Mouse (Mus musculus): ENCODE data around the gene Rad52. TPM values are rescaled to one million over a fixed set of nuclear protein-coding genes. Genes with fewer than 3 reads are reported as not detected.

Rad52 gene
- polyA plus RNA-seq, 1 experiment from 2014 or later: 13.8 TPM

- H3K4me2 ChIP-seq: no peak overlapping the region
- H3K27me3 ChIP-seq: no peaks in the 10 kb centered on the region
- ATAC-seq (replicated peaks; ENCODE audit: insufficient number of reproducible peaks, insufficient read depth, low FRiP score, low read depth): no peak
- peaks cover 68% of the 10 kb centered on the region for H3K36me3 ChIP-seq
- H3K4me3 ChIP-seq: no peak overlapping the region
- H3K9ac ChIP-seq: no peak overlapping the region
- 88% methylated on average over 5 of the region's 5 CpGs for WGBS
- no peak overlapping the region for H3K27ac ChIP-seq
- H3K9me3 ChIP-seq (replicated peaks): no peaks in the 10 kb centered on the region
- 0 out of 2 replicates have a peak, but pooled peaks cover 4% of the 10 kb centered on the region for H3K4me1 ChIP-seq (replicated peaks)
Measured at GRCm38 (mm10) chr6:119915710-119916109, 13.2 kb downstream of the Rad52 start.

DNA sequence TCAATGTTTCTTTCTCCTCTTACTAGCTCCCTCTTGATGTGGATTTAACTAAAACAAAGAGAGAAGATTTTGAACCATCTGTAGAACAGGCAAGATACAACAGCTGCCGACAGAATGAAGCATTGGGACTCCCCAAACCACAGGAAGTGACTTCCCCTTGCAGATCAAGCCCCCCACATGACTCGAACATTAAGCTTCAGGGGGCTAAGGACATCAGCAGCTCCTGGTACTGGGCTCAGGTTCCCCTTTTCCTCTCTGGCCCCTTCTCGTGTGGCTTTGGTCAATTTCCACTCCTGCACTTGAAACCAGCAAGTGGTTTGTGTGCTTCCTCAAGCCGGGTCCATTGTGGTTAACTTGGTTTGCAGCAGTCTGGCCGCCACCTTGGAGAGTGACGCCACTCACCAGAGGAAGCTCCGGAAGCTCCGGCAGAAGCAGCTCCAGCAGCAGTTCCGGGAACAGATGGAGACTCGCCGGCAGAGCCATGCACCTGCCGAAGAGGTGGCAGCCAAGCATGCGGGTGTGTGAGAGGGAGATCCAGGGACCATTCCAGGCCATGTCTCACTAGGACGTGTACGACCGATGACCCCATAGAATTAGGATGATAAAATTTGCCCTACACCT, 16.2 kb downstream of the Rad52 start:
- no peak overlapping the region for H3K9ac ChIP-seq
- no peak for ATAC-seq (replicated peaks; ENCODE audit: insufficient number of reproducible peaks, insufficient read depth, low FRiP score, low read depth)
- no peak overlapping the region for H3K4me3 ChIP-seq
- 78% methylated on average over 16 of the region's 16 CpGs for WGBS
- no peaks in the 10 kb centered on the region for H3K27me3 ChIP-seq
- H3K4me1 ChIP-seq (replicated peaks): 0 out of 2 replicates have a peak, but pooled peaks cover 4% of the 10 kb centered on the region
- no peaks in the 10 kb centered on the region for H3K9me3 ChIP-seq (replicated peaks)
- H3K27ac ChIP-seq: no peak overlapping the region
- peaks cover 67% of the 10 kb centered on the region for H3K36me3 ChIP-seq
- no peak overlapping the region for H3K4me2 ChIP-seq

GRCm38 (mm10) chr6:119922136-119922535, 19.6 kb downstream of the Rad52 start:
- 82% methylated on average over 3 of the region's 3 CpGs for WGBS

GRCm38 (mm10) chr6:119922544-119922943, 20.0 kb downstream of the Rad52 start:
- no peak overlapping the region for H3K9ac ChIP-seq
- no peak overlapping the region for H3K4me2 ChIP-seq
- H3K27me3 ChIP-seq: no peaks in the 10 kb centered on the region
- H3K36me3 ChIP-seq: peaks cover 80% of the 10 kb centered on the region
- WGBS: 88% methylated on average over 4 of the region's 4 CpGs
- no peaks in the 10 kb centered on the region for H3K4me1 ChIP-seq (replicated peaks)
- H3K27ac ChIP-seq: no peak overlapping the region
- H3K9me3 ChIP-seq (replicated peaks): no peaks in the 10 kb centered on the region
- H3K4me3 ChIP-seq: no peak overlapping the region
- ATAC-seq (replicated peaks; ENCODE audit: insufficient number of reproducible peaks, insufficient read depth, low FRiP score, low read depth): no peak

More at GRCm38 (mm10) chr6:119922136-119922535, 19.6 kb downstream of the Rad52 start:
- Histone ChIP-seq H3K36me3 (peaks cover 79% of the 10 kb centered on the region), H3K4me1 (replicated peaks) (no peaks in the 10 kb centered on the region), H3K27ac (no peak overlapping the region), H3K4me2 (no peak overlapping the region), H3K4me3 (no peak overlapping the region), H3K9ac (no peak overlapping the region), H3K27me3 (no peaks in the 10 kb centered on the region), H3K9me3 (replicated peaks) (no peaks in the 10 kb centered on the region)
- no peak for ATAC-seq (replicated peaks; ENCODE audit: insufficient number of reproducible peaks, insufficient read depth, low FRiP score, low read depth)

- Histone ChIP-seq H3K9ac (no peak overlapping the region), H3K4me1 (replicated peaks) (no peaks in the 10 kb centered on the region), H3K4me2 (no peak overlapping the region), H3K9me3 (replicated peaks) (no peaks in the 10 kb centered on the region), H3K27me3 (no peaks in the 10 kb centered on the region), H3K27ac (no peak overlapping the region), H3K36me3 (peaks cover 84% of the 10 kb centered on the region), H3K4me3 (no peak overlapping the region)
- WGBS: 32% methylated on average over 4 of the region's 4 CpGs
- ATAC-seq (replicated peaks; ENCODE audit: insufficient number of reproducible peaks, insufficient read depth, low FRiP score, low read depth): no peak
Measured at GRCm38 (mm10) chr6:119924235-119925005, 21.9 kb downstream of the Rad52 start.

Other genes starting within 250 kb of the Rad52 start
- 13.9 and 15.5 TPM in 2 replicates for gene Erc1, start 54.5 kb upstream of the Rad52 start, polyA plus RNA-seq (2015; fragmentation: Nextera tagmentation; extraction: Ambion mirVana)
- 57.4 and 70.9 TPM in 2 replicates for gene Wnk1, start 136.0 kb downstream of the Rad52 start, polyA plus RNA-seq (2015; fragmentation: Nextera tagmentation; extraction: Ambion mirVana)
- 0.15 TPM in 1 of 2 replicates, not detected in the other for gene Ninj2, start 190.7 kb downstream of the Rad52 start, polyA plus RNA-seq (2015; fragmentation: Nextera tagmentation; extraction: Ambion mirVana)

Data from heart, embryonic 15.5 days (tissue).